Mouse (Mus musculus) stomach, postnatal 0 days (tissue): Measurements from ENCODE around the gene Capns2. TPM values are rescaled to one million over a fixed set of nuclear protein-coding genes. Genes with fewer than 3 reads are reported as not detected.

Source experiments
- ATAC-seq: fragments of 200-750 bp; cut with Nextera tagmentation; 2 replicates; pipeline ENCODE4 v1.8.0; 2017; ENCODE audit not compliant: low FRiP score, low TSS enrichment
- DNase-seq: peaks from one replicate; pipeline ENCODE4 v3.0.0-alpha.2; 2016; ENCODE audit warnings: low spot score
- H3K27ac ChIP-seq: fragments of 300-500 bp; sonication (generic); replicated peaks from 2 replicates; pipeline ENCODE4 v1.5.1; 2014; ENCODE audit warnings: mild to moderate bottlenecking, control low read depth
- H3K27me3 ChIP-seq: fragments of 300-500 bp; sonication (generic); 2 replicates; pipeline ENCODE4 v1.6.1; 2014; ENCODE audit warnings: low read length; ENCODE audit not compliant: control insufficient read depth, insufficient read depth
- H3K36me3 ChIP-seq: fragments of 300-500 bp; sonication (generic); 2 replicates; pipeline ENCODE4 v1.6.1; 2014; ENCODE audit warnings: low read length, mixed read lengths; ENCODE audit not compliant: control insufficient read depth, insufficient read depth
- H3K4me1 ChIP-seq: fragments of 300-500 bp; sonication (generic); replicated peaks from 2 replicates; pipeline ENCODE4 v1.6.1; 2014; ENCODE audit warnings: antibody characterized with exemption; ENCODE audit not compliant: control insufficient read depth, insufficient read depth
- H3K4me2 ChIP-seq: fragments of 300-500 bp; sonication (generic); replicated peaks from 2 replicates; pipeline ENCODE4 v1.6.1; 2014; ENCODE audit warnings: low read depth, mild to moderate bottlenecking, control low read depth, moderate library complexity
- H3K4me3 ChIP-seq: fragments of 300-500 bp; sonication (generic); 2 replicates; pipeline ENCODE4 v1.5.1; 2014; ENCODE audit warnings: low read depth, low read length, control low read depth
- H3K9ac ChIP-seq: fragments of 300-500 bp; sonication (generic); 2 replicates; pipeline ENCODE4 v1.6.1; 2014; ENCODE audit warnings: mild to moderate bottlenecking, low read length, control low read depth, mixed read lengths
- H3K9me3 ChIP-seq: fragments of 300-500 bp; sonication (generic); 2 replicates; pipeline ENCODE4 v1.6.1; 2016; ENCODE audit warnings: low read length; ENCODE audit not compliant: control insufficient read depth
- CTCF ChIP-seq: IDR thresholded peaks from 2 replicates; pipeline ENCODE4 v1.5.1; 2016; ENCODE audit warnings: antibody characterized with exemption, low read depth, mild to moderate bottlenecking, moderate library complexity
- EP300 ChIP-seq: optimal IDR thresholded peaks from 2 replicates; pipeline ENCODE3; 2016; ENCODE audit warnings: antibody characterized with exemption
- WGBS: fragments of 180-500 bp; shearing (Covaris S2); extraction: QIAGEN DNeasy Blood & Tissue Kit; methylation state at CpG from one replicate; pipeline ENCODE4 v1.1.7; 2014; 5-methylcytosine and 5-hydroxymethylcytosine counted together
- polyA plus RNA-seq: library from polyadenylated mRNA; unstranded; fragments of >200 nt; fragmentation: Nextera tagmentation; extraction: Ambion mirVana; gene quantifications from 2 replicates; pipeline ENCODE4 v1.2.1, GENCODE M21; 2015

Gene Capns2
- polyA plus RNA-seq, 1 experiment from 2014 or later, result 48.8 TPM

DNA sequence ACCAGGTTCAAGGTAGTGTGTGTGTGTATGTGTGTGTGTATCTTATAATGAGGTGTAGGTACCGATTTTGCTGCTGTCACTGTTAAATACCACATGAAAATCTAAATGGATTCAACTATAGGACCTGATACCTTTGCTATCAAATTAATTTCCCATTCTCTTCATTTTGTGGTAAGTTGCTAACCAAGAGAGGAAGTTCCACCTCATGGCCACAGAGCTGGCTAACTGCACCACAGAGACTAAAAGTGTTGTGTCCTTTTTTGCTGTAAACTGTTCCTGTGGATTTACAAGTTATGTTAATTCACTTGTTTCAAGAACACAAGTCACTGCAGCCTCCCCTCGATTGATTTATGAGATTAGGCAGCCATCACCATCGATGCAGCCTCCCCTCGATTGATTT lies 3.4 kb upstream of the Capns2 start:
- Histone ChIP-seq H3K27ac (no peak overlapping the region), H3K4me2 (no peak overlapping the region), H3K27me3 (no peaks in the 10 kb centered on the region), H3K4me3 (no peak overlapping the region), H3K9ac (no peak overlapping the region), H3K9me3 (no peaks in the 10 kb centered on the region), H3K36me3 (no peaks in the 10 kb centered on the region), H3K4me1 (no peaks in the 10 kb centered on the region)
- TF ChIP-seq CTCF (no peak), EP300 (no peak)
- WGBS, result 77% methylated on average over 4 of the region's 4 CpGs
- no peak for ATAC-seq
- DNase-seq, result no peak

DNA sequence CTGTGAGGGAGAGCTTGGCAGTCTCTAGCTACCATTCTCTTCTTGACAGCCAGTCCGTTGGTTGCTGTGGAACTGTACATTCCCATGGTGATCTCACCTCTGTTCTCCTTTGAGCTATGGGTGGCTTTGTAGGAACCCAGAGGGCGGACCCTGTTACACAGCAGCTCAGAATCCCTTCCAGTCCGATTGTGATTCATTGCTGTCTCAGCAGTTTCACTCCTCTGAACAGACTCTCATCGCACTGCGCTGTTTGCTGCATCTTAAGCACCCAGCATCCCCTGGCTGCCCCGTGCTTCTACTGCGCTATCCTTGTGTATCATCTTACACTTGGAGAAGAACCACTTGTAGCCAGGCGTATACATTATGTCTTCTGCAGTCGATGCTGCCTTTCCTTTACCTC lies 1.6 kb upstream of the Capns2 start:
- WGBS, result 68% methylated on average over 9 of the region's 9 CpGs
- Histone ChIP-seq H3K4me2 (no peak overlapping the region), H3K36me3 (no peaks in the 10 kb centered on the region), H3K9me3 (no peaks in the 10 kb centered on the region), H3K4me1 (no peaks in the 10 kb centered on the region), H3K27ac (no peak overlapping the region), H3K4me3 (no peak overlapping the region), H3K27me3 (no peaks in the 10 kb centered on the region), H3K9ac (no peak overlapping the region)
- DNase-seq, result no peak
- TF ChIP-seq EP300 (no peak), CTCF (no peak)
- no peak; the same call in 1 of the 2 replicates for ATAC-seq

DNA sequence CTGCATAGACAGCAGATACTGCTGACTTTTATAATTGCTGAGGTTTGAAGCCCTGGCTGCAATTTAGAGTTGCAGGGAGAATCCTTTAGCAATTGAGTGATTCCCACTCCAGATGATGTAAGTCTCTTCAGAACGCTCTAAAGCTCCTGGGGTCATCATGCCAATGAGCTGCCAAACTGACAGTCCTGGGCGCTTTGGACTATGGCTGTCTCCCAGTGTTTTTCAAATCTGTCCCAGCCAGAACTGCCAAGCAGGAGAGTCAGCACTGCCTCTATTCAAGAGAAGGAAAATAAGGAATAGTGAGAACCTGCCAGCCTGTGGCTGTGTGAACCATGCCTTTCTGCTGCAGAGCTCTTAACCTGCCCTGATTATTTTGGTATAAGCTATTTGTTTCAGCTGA lies 1.8 kb downstream of the Capns2 start:
- ATAC-seq (no peak), DNase-seq (no peak)
- Histone ChIP-seq H3K9ac (no peak overlapping the region), H3K27me3 (no peaks in the 10 kb centered on the region), H3K4me2 (no peak overlapping the region), H3K36me3 (no peaks in the 10 kb centered on the region), H3K4me1 (no peaks in the 10 kb centered on the region), H3K27ac (no peak overlapping the region), H3K9me3 (no peaks in the 10 kb centered on the region), H3K4me3 (no peak overlapping the region)
- no peak for TF ChIP-seq CTCF
- no peak for TF ChIP-seq EP300
- 66% methylated on average over 2 of the region's 2 CpGs for WGBS

DNA sequence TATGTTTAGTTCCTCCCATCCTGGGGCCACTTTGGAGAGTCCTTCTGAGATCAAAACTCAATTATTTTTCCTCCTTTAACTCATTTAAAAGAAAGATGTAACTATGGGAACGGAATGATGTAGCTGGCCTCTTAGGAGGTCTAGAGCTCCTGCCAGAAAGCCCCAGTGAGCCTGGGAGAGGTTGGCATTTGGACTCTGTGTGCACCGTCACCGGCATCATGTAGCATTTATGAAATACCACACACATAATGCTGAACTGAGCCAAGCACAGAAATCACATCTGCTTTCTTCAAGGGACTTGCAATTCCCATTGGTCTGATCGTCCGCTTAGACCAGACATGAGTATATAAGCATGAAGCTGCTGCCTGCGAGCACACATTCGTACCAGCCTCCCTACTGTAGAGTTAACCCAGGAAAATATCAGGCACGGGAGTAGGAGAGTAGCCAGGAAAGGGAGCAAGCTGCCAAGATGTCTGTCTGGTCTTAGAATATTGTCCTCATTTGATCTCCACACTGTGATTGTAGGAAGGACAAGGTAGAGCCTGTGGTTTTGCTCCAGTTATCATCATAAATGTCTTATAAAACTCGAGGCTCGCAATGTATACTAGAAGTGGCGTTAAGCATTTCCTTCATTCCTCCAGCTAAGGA lies 2.4 kb downstream of the Capns2 start:
- Histone ChIP-seq H3K4me2 (no peak overlapping the region), H3K9me3 (no peaks in the 10 kb centered on the region), H3K4me3 (no peak overlapping the region), H3K36me3 (no peaks in the 10 kb centered on the region), H3K9ac (no peak overlapping the region), H3K27ac (no peak overlapping the region), H3K4me1 (no peaks in the 10 kb centered on the region), H3K27me3 (no peaks in the 10 kb centered on the region)
- 80% methylated on average over 11 of the region's 11 CpGs for WGBS
- ATAC-seq (no peak), DNase-seq (no peak)
- no peak for TF ChIP-seq EP300
- TF ChIP-seq CTCF, result no peak

DNA sequence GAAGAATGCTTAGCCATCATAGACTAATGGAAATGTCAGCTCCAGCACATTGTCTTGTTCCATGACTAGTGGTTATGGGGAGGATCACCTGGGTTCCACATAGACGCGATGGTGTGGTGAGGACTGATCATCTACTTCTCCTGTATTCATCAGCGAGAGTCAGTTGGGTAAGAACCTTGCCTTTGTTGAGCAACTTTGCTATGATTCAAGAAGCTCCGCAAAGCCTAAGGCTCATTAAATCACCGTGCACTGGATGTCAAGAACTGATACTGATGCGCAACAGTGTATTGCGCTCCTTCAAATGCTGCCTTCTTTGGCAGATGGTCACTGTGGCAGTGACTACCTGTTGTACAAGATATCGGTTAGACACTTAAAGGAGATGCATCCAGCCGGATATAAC lies 5.3 kb downstream of the Capns2 start:
- H3K27ac ChIP-seq, result no peak overlapping the region
- DNase-seq, result no peak
- H3K4me3 ChIP-seq, result no peak overlapping the region
- no peaks in the 10 kb centered on the region for H3K36me3 ChIP-seq
- WGBS, result 93% methylated on average over 9 of the region's 9 CpGs
- no peak for TF ChIP-seq EP300
- TF ChIP-seq CTCF, result no peak
- no peaks in the 10 kb centered on the region for H3K27me3 ChIP-seq
- no peak for ATAC-seq
- H3K9ac ChIP-seq, result no peak overlapping the region
- H3K4me1 ChIP-seq, result no peaks in the 10 kb centered on the region
- H3K4me2 ChIP-seq, result no peak overlapping the region
- H3K9me3 ChIP-seq, result no peaks in the 10 kb centered on the region

DNA sequence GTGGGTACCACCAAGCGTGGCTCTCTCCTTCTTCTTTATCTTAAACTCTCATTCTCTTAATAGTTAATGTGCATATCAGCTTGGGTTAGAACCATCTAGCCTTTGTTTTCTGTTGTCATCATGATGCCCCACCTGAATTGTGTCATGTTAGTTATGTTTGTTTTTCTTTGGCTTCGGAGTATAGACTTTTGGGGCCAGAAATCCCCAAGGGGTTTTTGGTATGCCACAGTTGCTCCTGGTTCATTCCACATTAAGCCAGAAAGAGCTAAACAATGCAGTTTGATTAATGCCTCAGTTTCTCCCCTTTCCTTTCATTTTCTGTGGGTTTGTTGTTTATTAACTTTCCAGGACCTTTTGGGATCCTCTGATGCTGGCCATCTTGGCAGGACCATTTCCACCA lies 7.2 kb downstream of the Capns2 start:
- H3K27ac ChIP-seq, result no peak overlapping the region
- H3K9ac ChIP-seq, result no peak overlapping the region
- TF ChIP-seq EP300, result no peak
- no peak for TF ChIP-seq CTCF
- WGBS, result 88% methylated on average over 2 of the region's 2 CpGs
- DNase-seq (no peak), ATAC-seq (no peak)
- H3K36me3 ChIP-seq, result no peaks in the 10 kb centered on the region
- H3K9me3 ChIP-seq, result no peaks in the 10 kb centered on the region
- H3K4me1 ChIP-seq, result no peaks in the 10 kb centered on the region
- no peak overlapping the region for H3K4me2 ChIP-seq
- H3K4me3 ChIP-seq, result no peak overlapping the region
- H3K27me3 ChIP-seq, result no peaks in the 10 kb centered on the region
